28 mouse cellular contexts compared by ENCODE assay signal in the genomic region with DNA sequence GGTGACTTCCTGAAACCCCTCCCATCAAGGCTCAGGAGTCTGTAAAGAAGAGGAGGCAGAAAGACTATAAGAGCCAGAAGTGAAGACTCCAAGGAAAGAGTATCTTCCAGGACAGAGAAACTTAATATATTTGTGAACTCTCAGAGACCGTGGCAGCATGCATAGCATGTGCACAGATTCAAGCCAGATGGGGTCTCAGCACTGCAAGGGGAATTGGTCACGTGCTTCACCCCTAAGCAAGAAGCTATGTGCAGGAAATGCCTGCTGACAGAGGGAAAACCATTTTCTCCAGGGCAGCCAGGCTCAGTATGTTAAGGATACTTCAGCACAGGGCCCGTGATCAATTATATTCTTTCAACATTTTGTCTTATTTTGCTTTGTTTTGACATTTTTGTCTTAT.
DNase-seq lines count a peak whose midpoint lies in the region; ATAC-seq lines count a peak whose summit lies in the region.
"Had no signal": no experiment of that assay in that cellular context is flagged by ENCODE, and none has a peak within 500 bp of the region (broad histone marks: within the 10 kb centered on the region; RNA-seq: fewer than 3 reads in every experiment).

No protein-coding gene starts in this region.

- H3K9ac ChIP-seq in hindbrain, embryonic 13.5 days: no peak overlapping the region
- no peak overlapping the region for H3K9ac ChIP-seq in kidney, embryonic 14.5 days (ENCODE audit: low read depth, low read length)
- H3K9ac ChIP-seq: forebrain, postnatal 0 days; heart, embryonic 15.5 days; limb, embryonic 15.5 days; liver, embryonic 14.5 days; lung, embryonic 14.5 days had no signal

- WGBS in hindbrain, embryonic 10.5 days: 67% methylated on average over 3 of the region's 3 CpGs
- WGBS in hindbrain, embryonic 13.5 days: 64% methylated on average over 3 of the region's 3 CpGs
- 62% methylated on average over 3 of the region's 3 CpGs for WGBS in kidney, embryonic 14.5 days

- no peak overlapping the region for H3K4me2 ChIP-seq in hindbrain, embryonic 13.5 days
- H3K4me2 ChIP-seq in kidney, embryonic 14.5 days (replicated peaks; ENCODE audit: low read depth, low read length): no peak overlapping the region
- H3K4me2 ChIP-seq: heart, embryonic 15.5 days; limb, embryonic 15.5 days; lung, embryonic 14.5 days had no signal

- H3K9me3 ChIP-seq in hindbrain, embryonic 10.5 days: no peaks in the 10 kb centered on the region
- no peaks in the 10 kb centered on the region for H3K9me3 ChIP-seq in hindbrain, embryonic 13.5 days
- no peaks in the 10 kb centered on the region for H3K9me3 ChIP-seq in kidney, embryonic 14.5 days (ENCODE audit: control insufficient read depth, low read length)
- H3K9me3 ChIP-seq: G1E; heart, embryonic 15.5 days; limb, embryonic 15.5 days had no signal

- H3K27me3 ChIP-seq in hindbrain, embryonic 10.5 days (ENCODE audit: insufficient read depth, poor library complexity, severe bottlenecking): no peaks in the 10 kb centered on the region
- H3K27me3 ChIP-seq in hindbrain, embryonic 13.5 days: no peaks in the 10 kb centered on the region
- no peaks in the 10 kb centered on the region for H3K27me3 ChIP-seq in kidney, embryonic 14.5 days (ENCODE audit: control insufficient read depth, insufficient read depth, low read length)
- H3K27me3 ChIP-seq: heart, embryonic 15.5 days; limb, embryonic 15.5 days; Patski had no signal

- H3K4me3 ChIP-seq in hindbrain, embryonic 10.5 days: no peak overlapping the region
- no peak overlapping the region for H3K4me3 ChIP-seq in hindbrain, embryonic 13.5 days
- no peak overlapping the region for H3K4me3 ChIP-seq in kidney, embryonic 14.5 days (ENCODE audit: low read length)
- H3K4me3 ChIP-seq: gastrocnemius, adult 2 months; heart, embryonic 15.5 days; layer of hippocampus, adult 2 months; limb, embryonic 15.5 days had no signal

- no peak overlapping the region for H3K27ac ChIP-seq in hindbrain, embryonic 10.5 days
- no peak overlapping the region for H3K27ac ChIP-seq in hindbrain, embryonic 13.5 days
- no peak overlapping the region for H3K27ac ChIP-seq in kidney, embryonic 14.5 days (ENCODE audit: low read depth, low read length)
- H3K27ac ChIP-seq: gastrocnemius, adult 2 months; heart, embryonic 15.5 days; layer of hippocampus, adult 2 months; limb, embryonic 15.5 days; liver, embryonic 14.5 days had no signal

- no peak for ATAC-seq in hindbrain, embryonic 13.5 days (ENCODE audit: low FRiP score)
- ATAC-seq in kidney, embryonic 14.5 days (ENCODE audit: low FRiP score, low TSS enrichment): no peak
- ATAC-seq: forebrain, postnatal 0 days; hindbrain, embryonic 16.5 days; intestine, embryonic 16.5 days; Patski had no signal

- peak; percentile 27 for DNase-seq in hindbrain, embryonic 10.5 days (ENCODE audit: low spot score)
- DNase-seq in embryo, embryonic 11 days: peak; percentile 68
- DNase-seq in forelimb bud, embryonic 11.5 days (ENCODE audit: low read depth, low spot score): peak; percentile 64
- DNase-seq in mesoderm, embryonic 11.5 days (ENCODE audit: low read depth, low spot score): peak; percentile 52
- no peak for DNase-seq in testis, postnatal 10 days (ENCODE audit: low spot score)
- DNase-seq: adrenal gland, postnatal 10 days; cerebellum, adult 8-10 months; cerebellum, postnatal 36 days; forebrain, postnatal 0 days; gastrocnemius, adult 2 months; heart, postnatal 36 days; kidney, adult 9 months; kidney, postnatal 25 days; lung, embryonic 14.5 days; lung, postnatal 4 days; right cerebral cortex, postnatal 14 days; spleen, adult 18-20 months; thymus, postnatal 14 days had no signal

- no peaks in the 10 kb centered on the region for H3K4me1 ChIP-seq in hindbrain, embryonic 10.5 days (replicated peaks)
- H3K4me1 ChIP-seq in hindbrain, embryonic 13.5 days (replicated peaks): no peaks in the 10 kb centered on the region
- no peaks in the 10 kb centered on the region for H3K4me1 ChIP-seq in kidney, embryonic 14.5 days (ENCODE audit: control insufficient read depth, insufficient read depth, low read length)
- H3K4me1 ChIP-seq: heart, embryonic 15.5 days had no signal

- H3K36me3 ChIP-seq in hindbrain, embryonic 10.5 days: no peaks in the 10 kb centered on the region
- H3K36me3 ChIP-seq in hindbrain, embryonic 13.5 days: no peaks in the 10 kb centered on the region
- H3K36me3 ChIP-seq in kidney, embryonic 14.5 days (ENCODE audit: control insufficient read depth, insufficient read depth, low read length): no peaks in the 10 kb centered on the region
- H3K36me3 ChIP-seq: G1E; heart, embryonic 15.5 days; limb, embryonic 15.5 days had no signal
